Mouse (Mus musculus) brain, embryonic 14.5 days (tissue): ENCODE results near the gene Pym1. TPM values are rescaled to one million over a fixed set of nuclear protein-coding genes. Genes with fewer than 3 reads are reported as not detected.
A peak's percentile ranks its signal among the peaks of the same experiment; 100 is the strongest.

ENCODE experiments used
- DNase-seq: peaks from one replicate; pipeline ENCODE4 v3.0.0-alpha.2; 2011; ENCODE audit warnings: low read depth
- CTCF ChIP-seq: fragments of 200-500 bp; IDR thresholded peaks from 2 replicates; pipeline ENCODE4 v1.5.1; 2012; ENCODE audit warnings: inconsistent platforms, mild to moderate bottlenecking, moderate library complexity, borderline replicate concordance; ENCODE audit not compliant: insufficient read depth, insufficient read length; ENCODE audit errors: extremely low read depth
- POLR2A ChIP-seq: fragments of 200-500 bp; IDR thresholded peaks from 2 replicates; pipeline ENCODE4 v1.6.1; 2012; ENCODE audit warnings: mild to moderate bottlenecking, inconsistent platforms, borderline replicate concordance; ENCODE audit not compliant: poor library complexity, insufficient read depth, insufficient read length, severe bottlenecking; ENCODE audit errors: extremely low read depth
- polyA plus RNA-seq: library from polyadenylated mRNA; depleted of rRNA; stranded (reverse); fragments of >200 nt; gene quantifications from 2 replicates; pipeline ENCODE4 v1.2.3, GENCODE M21; 2012

Pym1 gene
- polyA plus RNA-seq, 1 experiment, result 58.2 TPM

DNA sequence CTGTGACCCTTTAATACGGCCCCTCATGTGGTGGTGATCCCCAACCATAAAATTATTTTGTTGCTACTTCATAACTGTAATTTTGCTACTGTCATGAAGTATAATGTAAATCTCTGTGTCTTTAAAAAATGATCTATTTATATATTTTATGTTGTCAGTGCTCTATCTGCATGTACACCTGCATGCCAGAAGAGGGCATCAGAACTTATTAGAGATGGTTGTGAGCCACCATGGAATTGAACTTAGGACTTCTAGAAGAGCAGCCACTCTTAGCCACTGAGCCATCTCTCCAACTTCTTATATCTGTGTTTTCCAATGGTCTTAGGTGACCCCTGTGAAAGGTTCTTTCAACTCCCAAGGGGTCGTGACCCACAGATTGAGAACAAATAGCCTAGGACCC lies 25.2 kb downstream of the Pym1 start:
- no peak for TF ChIP-seq CTCF
- no peak for TF ChIP-seq POLR2A

GRCm38 (mm10) chr10:128773685-128774084 lies 26.0 kb downstream of the Pym1 start:
- DNase-seq, result peak; percentile 8
- TF ChIP-seq CTCF, result peak; percentile 45; the same call in 1 of the 2 replicates
- TF ChIP-seq POLR2A, result no peak

More for the DNA sequence above, 25.2 kb downstream of the Pym1 start:
- DNase-seq, result peak; percentile 5

DNA sequence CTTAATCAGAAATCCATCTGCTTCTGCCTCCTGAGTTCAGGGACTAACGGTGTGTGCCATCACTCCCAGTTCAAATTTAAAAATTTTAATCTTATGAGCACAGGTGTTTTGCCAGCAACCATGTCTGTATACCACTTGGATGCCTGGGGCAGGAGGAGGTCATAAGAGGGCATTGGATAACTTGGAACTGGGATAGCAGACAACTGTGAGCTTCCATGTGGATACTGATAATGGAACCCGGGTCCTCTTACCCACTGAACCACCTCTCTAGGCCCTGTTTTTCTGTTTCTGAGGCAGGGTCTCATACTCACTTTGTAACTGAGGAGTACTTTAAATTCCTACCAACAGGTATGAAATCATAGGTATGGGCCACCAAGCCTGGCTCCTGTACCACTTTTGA lies 30.8 kb downstream of the Pym1 start:
- DNase-seq, result no peak
- TF ChIP-seq CTCF (no peak), POLR2A (no peak)

GRCm38 (mm10) chr10:128779011-128779795 lies 31.5 kb downstream of the Pym1 start:
- DNase-seq, result peak; percentile 4

GRCm38 (mm10) chr10:128780200-128780599 lies 32.5 kb downstream of the Pym1 start:
- no peak for DNase-seq

More at GRCm38 (mm10) chr10:128779011-128779795, 31.5 kb downstream of the Pym1 start:
- TF ChIP-seq CTCF, result no peak
- TF ChIP-seq POLR2A, result no peak

DNA sequence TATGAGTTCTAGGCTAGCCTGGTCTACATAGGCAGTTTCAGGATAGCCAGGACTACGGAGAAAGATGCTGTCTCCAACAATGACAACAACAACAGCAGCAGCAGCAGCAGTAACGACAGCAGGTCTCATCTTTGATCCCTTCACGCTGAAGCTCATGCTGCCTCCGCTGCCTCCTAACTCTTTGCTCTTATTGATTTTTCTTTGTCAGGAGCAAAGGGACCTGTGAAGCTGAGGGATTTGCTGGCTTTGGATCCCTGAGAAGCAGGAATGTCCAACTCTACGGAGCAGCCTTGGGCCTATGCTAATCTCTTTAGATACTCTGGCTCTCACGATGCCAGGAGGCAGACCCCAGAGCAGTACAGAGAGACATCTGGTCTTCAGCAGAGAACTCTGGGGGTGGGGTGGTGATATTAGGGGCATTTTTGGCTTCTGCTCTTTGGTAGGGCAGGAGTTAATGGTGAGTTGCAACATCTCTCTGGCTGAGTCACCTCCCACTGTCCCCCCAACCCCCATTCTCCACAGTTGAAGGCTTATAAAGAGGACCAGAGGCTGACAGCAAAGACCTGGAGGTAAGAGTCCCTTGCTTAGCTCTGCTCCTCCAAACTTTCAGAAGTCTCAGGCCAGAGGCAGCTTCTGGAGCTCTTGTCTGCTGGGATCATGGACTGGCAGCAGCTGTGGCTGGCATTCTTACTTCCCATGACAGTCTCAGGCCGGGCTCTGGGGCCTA lies 42.9 kb downstream of the Pym1 start, which contains the start of gene Mmp19:
Gene Mmp19, plus strand, starts transcription at position 513 of the 727 bp plus-strand sequence.
- DNase-seq, result no peak
- TF ChIP-seq CTCF, result no peak
- no peak for TF ChIP-seq POLR2A

More at GRCm38 (mm10) chr10:128780200-128780599, 32.5 kb downstream of the Pym1 start:
- no peak for TF ChIP-seq POLR2A
- no peak for TF ChIP-seq CTCF

DNA sequence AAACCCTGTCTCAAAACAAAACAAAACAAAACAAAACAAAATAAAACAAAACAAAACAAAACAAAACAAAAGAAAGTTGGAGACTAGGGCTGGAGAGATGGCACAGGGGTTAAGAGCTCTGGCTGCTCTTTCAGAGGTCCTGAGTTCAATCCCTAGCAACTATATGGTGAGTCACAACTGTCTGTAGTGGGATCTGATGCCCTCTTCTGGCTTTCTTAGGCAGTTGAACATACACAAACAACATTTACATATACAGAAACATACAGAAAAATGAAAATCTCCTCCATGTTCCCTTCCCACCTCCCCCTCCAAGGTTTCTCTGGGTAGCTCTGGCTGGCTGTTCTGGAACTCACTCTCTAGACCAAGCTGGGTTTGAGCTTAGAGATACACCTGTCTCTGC lies 44.4 kb downstream of the Pym1 start:
- no peak for DNase-seq
- TF ChIP-seq CTCF (no peak), POLR2A (no peak)

DNA sequence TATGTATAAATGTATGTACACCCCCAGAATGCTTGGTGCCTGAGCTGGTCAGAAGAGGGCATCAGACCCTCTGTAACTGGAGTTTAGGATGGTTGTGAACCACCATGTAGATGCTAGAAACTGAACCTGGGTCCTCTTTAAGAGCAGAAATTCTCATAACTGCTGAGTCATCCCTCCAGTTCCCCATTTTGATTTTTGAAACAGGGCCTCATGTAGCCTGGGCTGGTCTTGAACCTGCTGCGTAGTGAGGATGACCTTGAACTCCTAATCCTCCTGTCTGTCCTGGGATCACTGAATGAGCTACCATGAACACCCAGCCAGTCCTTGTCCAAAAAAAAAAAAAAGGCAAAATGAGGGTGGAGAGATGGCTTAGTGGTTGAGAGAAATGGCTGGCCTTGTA lies 45.6 kb downstream of the Pym1 start:
- no peak for DNase-seq
- TF ChIP-seq POLR2A (no peak), CTCF (no peak)

DNA sequence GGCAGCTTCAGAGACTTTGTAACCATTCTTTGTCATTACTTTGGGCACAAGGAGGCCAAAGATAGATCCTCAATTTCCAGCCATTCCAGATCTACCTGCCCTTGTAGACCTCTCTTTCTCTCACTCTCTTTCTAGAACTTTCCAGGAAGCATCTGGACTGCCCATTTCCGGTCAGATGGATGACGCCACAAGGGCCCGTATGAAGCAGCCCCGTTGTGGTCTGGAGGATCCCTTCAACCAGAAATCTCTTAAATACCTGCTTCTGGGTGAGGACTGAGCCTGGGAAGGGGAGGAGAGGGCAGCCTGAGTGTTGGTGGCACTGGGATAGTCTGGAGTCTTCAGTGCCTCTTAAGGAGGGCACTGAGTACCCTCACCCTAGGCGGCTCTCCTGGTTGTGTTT lies 46.7 kb downstream of the Pym1 start:
- no peak for DNase-seq
- TF ChIP-seq CTCF (no peak), POLR2A (no peak)

DNA sequence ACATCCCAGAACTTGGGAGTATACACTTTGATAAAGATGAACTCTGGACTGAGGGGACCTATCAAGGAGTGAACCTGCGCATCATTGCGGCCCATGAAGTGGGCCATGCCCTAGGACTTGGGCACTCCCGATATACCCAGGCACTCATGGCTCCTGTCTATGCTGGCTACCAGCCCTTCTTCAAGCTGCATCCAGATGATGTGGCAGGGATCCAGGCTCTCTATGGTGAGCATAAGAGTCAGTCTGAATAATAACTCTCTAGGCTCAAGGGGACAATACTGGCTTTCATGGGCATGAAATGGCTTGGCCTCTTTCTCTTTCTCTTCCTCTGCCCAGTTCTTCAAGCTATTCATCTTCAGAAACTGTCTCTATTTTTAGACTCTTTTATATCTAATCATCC lies 47.9 kb downstream of the Pym1 start:
- no peak for DNase-seq
- TF ChIP-seq CTCF (no peak), POLR2A (no peak)

- TF ChIP-seq CTCF (no peak), POLR2A (no peak)
- no peak for DNase-seq
Observed at GRCm38 (mm10) chr10:128798676-128799075, 51.0 kb downstream of the Pym1 start.

DNA sequence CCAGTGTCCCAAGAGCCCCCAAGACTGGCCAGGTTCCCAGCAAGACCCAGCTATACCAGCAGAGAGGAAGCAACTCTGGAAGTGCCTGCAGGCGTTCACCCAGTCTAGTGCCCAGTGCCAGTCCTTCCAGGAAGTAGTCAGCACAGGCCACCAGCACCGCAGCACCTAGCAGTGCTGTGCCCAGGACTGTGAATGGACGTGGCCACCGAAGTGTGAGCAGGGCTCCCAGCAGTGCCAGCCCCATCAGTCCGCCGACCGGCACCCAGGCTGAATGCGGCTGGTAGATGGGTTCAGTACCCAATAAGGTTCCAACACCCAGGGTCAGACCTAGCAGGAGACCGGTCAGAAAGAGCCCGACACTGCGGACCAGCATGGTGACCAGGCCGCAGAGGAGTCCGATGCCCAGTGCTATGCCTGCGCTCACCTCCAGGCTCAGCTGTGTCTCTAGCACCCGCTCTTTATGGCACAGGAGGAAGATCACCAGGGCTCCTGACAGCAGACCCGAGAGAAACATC lies 54.3 kb downstream of the Pym1 start:
- TF ChIP-seq POLR2A, result no peak
- TF ChIP-seq CTCF, result no peak
- no peak for DNase-seq

DNA sequence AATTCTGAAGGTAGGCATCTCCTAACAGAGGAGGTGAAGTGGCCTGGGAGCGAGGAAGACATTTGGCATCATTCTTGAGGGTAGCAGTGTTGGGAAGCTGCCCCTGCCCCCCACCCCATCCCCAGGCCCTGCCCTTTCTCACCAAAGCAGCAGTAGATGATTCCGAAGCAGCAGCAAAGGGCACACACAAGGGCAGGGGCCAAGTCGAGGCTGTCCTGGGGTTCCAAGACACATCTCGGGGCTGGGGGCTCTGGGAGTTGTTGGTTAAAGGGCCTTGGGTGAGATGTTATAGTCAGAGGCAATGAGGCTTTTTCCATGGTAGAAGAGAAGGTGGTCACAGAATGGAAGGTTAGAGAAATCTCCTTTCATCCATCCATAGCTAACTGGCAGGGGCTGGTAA lies 55.3 kb downstream of the Pym1 start:
- no peak for DNase-seq
- no peak for TF ChIP-seq CTCF
- no peak for TF ChIP-seq POLR2A
